Mouse (Mus musculus): Measurements from ENCODE around the gene H2-Q4.
"Not testable (repeated sequence)": the region's sequence is repeated elsewhere in the genome, so short reads cannot be mapped to it uniquely, and the experiment has no call there.

The H2-Q4 gene

GRCm38 (mm10) chr17:35420206-35420810, 40.9 kb downstream of the H2-Q4 start:
- DNase-seq (ENCODE audit: low read depth, low spot score): not testable (repeated sequence)

DNA sequence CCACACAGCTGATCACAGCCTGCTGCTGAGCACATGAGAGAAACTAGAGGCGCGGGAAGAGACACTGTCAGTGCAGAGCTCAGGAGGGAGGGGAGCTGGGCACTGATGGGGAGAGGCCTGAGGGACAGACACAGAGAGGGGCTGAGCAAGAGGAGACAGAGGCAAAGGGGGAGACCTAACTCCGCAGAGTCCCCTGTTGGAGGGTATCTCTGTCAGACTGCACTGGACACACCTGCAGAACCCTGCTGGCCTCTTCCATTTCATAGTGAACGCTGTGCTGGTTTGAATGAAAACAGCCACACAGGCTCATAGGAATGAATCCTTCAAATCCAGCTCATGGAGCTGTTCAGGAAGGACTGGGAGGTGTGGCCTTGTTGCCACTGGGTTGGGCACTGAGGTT, 41.9 kb downstream of the H2-Q4 start:
- DNase-seq (ENCODE audit: low read depth, low spot score): not testable (repeated sequence)

DNA sequence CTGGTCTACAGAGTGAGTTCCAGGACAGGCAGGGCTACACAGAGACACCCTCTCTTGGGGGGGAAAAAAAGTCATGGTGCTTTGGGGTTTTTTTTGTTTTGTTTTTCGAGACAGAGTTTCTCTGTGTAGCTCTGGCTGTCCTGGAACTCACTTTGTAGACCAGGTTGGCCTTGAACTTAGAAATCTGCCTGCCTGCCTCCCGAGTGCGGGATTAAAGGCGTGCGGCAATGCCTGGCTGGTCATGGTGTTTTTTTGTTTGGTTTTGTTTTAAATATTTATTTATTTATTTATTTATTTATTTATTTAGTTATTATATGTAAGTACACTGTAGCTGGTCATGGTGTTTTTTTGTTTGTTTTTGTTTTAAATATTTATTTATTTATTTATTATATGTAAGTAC, 42.9 kb downstream of the H2-Q4 start:
- not testable (repeated sequence) for DNase-seq (ENCODE audit: low read depth, low spot score)

DNA sequence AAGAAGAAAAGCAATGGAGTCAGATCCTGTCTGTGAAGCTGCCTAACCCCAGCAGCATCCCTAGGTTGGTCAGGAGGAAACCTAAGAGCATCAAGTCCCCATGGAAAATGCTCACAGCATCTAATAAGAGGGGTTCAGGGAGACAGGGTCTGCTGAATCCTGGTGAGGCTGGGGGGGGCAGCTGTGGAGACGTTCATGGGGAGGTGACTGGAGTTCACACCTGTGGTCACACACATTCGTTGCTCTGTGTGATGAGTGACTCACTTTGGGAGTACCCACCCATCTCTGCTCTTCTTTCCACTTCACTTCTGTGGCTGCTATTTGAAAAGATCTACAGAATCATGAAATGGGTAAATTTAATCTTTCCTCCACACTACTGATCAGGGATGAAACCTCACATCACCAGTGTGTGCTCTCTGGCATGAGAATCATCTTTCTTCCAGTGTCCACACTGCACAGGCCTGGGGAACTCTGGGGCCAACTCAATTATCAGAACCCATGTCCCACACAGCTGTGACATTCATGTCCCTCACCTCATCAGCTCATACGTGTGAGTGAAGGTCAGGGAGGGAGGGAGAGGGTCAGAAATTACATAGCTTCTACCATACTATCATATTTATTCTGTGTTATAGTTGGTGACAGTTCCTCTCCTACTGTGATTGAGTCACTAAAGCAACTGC, 43.9 kb downstream of the H2-Q4 start:
- DNase-seq (ENCODE audit: low read depth, low spot score): not testable (repeated sequence)

DNA sequence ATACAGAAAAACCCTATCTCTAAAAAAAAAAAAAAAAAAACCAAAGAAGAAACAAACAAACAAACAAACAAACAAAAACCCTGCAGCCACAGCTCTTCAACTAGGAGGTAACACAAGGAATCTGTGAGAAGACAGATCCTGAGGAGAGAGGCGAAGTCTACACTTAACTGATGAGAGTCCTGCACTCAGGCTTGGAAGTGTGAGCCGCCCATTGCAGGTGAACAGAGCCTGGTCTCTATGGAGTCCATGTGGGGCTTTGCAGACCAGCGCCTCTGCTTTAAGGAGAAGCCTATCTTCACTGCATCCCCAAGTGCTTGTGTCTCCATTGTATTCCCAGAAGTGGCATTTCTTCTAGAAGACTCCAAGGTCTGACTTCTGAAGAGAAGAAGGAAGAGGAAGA, 44.7 kb downstream of the H2-Q4 start:
- DNase-seq (ENCODE audit: low read depth, low spot score): not testable (repeated sequence)

DNA sequence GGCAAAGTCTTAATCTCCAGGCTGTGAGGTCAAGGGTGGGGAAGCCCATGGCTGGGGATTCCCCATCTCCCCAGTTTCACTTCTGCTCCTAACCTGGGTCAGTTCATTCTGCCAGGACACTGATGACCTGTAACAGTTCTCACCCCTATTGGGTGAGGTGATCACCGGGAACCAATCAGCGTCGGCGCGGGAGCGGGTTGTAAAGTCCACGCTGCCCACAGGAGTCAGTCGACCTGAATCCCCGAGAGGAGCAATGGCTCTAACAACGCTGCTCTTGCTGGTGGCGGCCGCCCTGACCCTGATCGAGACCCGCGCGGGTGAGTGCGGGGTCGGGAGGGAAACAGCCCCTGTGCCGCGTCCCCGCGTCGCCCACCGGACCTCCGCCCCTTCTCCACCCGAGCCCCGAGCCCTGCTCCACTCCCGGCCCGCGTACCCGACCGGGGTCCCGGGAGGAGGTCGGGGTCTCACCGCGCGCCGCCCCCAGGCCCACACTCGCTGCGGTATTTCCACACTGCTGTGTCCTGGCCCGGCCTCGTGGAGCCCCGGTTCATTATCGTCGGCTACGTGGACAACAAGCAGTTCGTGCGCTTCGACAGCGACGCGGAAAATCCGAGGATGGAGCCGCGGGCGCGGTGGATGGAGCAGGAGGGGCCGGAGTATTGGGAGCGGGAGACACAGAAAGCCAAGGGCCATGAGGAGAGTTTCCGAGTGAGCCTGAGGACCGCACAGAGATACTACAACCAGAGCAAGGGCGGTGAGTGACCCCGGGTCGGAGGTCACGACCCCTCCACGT, 45.4 kb downstream of the H2-Q4 start, which contains the start of gene H2-Q6:
H2-Q6 (plus strand) TSS at position 227 of the 793 bp plus-strand sequence.
- DNase-seq (ENCODE audit: low read depth, low spot score): not testable (repeated sequence)

DNA sequence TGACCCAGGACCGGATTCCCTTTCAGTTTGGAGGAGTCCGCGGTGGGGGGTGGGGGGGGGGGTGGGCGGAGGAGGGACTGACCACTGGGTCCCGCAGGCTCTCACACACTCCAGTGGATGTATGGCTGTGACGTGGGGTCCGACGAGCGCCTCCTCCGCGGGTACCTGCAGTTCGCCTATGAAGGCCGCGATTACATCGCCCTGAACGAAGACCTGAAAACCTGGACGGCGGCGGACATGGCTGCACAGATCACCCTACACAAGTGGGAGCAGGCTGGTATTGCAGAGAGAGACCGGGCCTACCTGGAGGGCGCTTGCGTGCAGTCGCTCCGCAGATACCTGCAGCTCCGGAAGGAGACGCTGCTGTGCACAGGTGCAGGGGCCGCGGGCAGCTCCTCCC, 46.1 kb downstream of the H2-Q4 start:
- DNase-seq (ENCODE audit: low read depth, low spot score): not testable (repeated sequence)

GRCm38 (mm10) chr17:35428883-35429282, 49.5 kb downstream of the H2-Q4 start:
- DNase-seq (ENCODE audit: low read depth, low spot score): not testable (repeated sequence)

- not testable (repeated sequence) for DNase-seq (ENCODE audit: low read depth, low spot score)
Measured at GRCm38 (mm10) chr17:35430671-35431070, 51.3 kb downstream of the H2-Q4 start.

GRCm38 (mm10) chr17:35432167-35432566, 52.8 kb downstream of the H2-Q4 start:
- DNase-seq (ENCODE audit: low read depth, low spot score): not testable (repeated sequence)

- DNase-seq (ENCODE audit: low read depth, low spot score): not testable (repeated sequence)
Measured at GRCm38 (mm10) chr17:35434836-35435235, 55.4 kb downstream of the H2-Q4 start.
